Mouse (Mus musculus): ENCODE results near the gene Olfr385. TPM values are rescaled to one million over a fixed set of nuclear protein-coding genes. Genes with fewer than 3 reads are reported as not detected.

Gene Olfr385
- not detected in 2 replicates for polyA plus RNA-seq (2012; rRNA removed; ENCODE audit: low replicate concordance)

GRCm38 (mm10) chr11:73592908-73593307, at the start of gene Olfr385:
Olfr385 (minus strand) TSS chr11:73593008.

GRCm38 (mm10) chr11:73598294-73598693, 5.5 kb upstream of the Olfr385 start, which contains the start of gene Olfr384:
Olfr384 (plus strand) TSS chr11:73598594.

Other genes with a start within 250 kb of the Olfr385 start
- gene Olfr20, start 242.2 kb downstream of the Olfr385 start, polyA plus RNA-seq (2012; rRNA removed; ENCODE audit: low replicate concordance): 0.53 and 0.99 TPM in 2 replicates
- gene Olfr376, start 221.8 kb downstream of the Olfr385 start, polyA plus RNA-seq (2012; rRNA removed; ENCODE audit: low replicate concordance): not detected in 2 replicates
- gene Olfr1, start 193.4 kb downstream of the Olfr385 start, polyA plus RNA-seq (2012; rRNA removed; ENCODE audit: low replicate concordance): not detected in 2 replicates
- not detected in 2 replicates for gene Olfr378, start 164.5 kb downstream of the Olfr385 start, polyA plus RNA-seq (2012; rRNA removed; ENCODE audit: low replicate concordance)
- not detected in 2 replicates for gene Olfr380, start 135.5 kb downstream of the Olfr385 start, polyA plus RNA-seq (2012; rRNA removed; ENCODE audit: low replicate concordance)
- not detected in 2 replicates for gene Olfr381, start 101.4 kb downstream of the Olfr385 start, polyA plus RNA-seq (2012; rRNA removed; ENCODE audit: low replicate concordance)
- not detected in 2 replicates for gene Olfr382, start 75.8 kb downstream of the Olfr385 start, polyA plus RNA-seq (2012; rRNA removed; ENCODE audit: low replicate concordance)
- not detected in 2 replicates for gene Olfr384, start 5.6 kb upstream of the Olfr385 start, polyA plus RNA-seq (2012; rRNA removed; ENCODE audit: low replicate concordance)
- gene Zfp735, start 95.8 kb upstream of the Olfr385 start, polyA plus RNA-seq (2012; rRNA removed; ENCODE audit: low replicate concordance): not detected in 2 replicates
- not detected in 2 replicates for gene Olfr389, start 187.7 kb upstream of the Olfr385 start, polyA plus RNA-seq (2012; rRNA removed; ENCODE audit: low replicate concordance)
- not detected in 2 replicates for gene Olfr390, start 190.0 kb upstream of the Olfr385 start, polyA plus RNA-seq (2012; rRNA removed; ENCODE audit: low replicate concordance)
- not detected in 2 replicates for gene Olfr391-ps, start 210.0 kb upstream of the Olfr385 start, polyA plus RNA-seq (2012; rRNA removed; ENCODE audit: low replicate concordance)
- gene Olfr392, start 224.0 kb upstream of the Olfr385 start, polyA plus RNA-seq (2012; rRNA removed; ENCODE audit: low replicate concordance): not detected in 2 replicates

All from mammary gland, adult 2 months (tissue).